Mouse (Mus musculus) gastrocnemius, adult 8-10 months (tissue): ENCODE data around the gene Arih2. TPM values are rescaled to one million over a fixed set of nuclear protein-coding genes. Genes with fewer than 3 reads are reported as not detected.

ENCODE experiments used
- DNase-seq, 2 experiments: peaks; one replicate each; pipeline ENCODE4 v3.0.0; 2022; ENCODE audit warnings: low spot score in 2 of 2
- microRNA-seq: library from miRNA; unstranded; fragments of <30 nt; microRNA quantifications from one replicate; pipeline ENCODE4 v1.2.0, GENCODE M21; 2022
- total RNA-seq, 4 experiments: library from RNA; stranded (reverse); gene quantifications; 2 replicates each; pipeline ENCODE4 v1.2.4; 2022

Arih2 gene
- total RNA-seq, 4 experiments from 2014 or later, result 68.7 to 85.9 (median 81.8) TPM

- no peak for DNase-seq
Observed at GRCm38 (mm10) chr9:108563671-108564070, 85.5 kb downstream of the Arih2 start.

- peak; percentile 93 to 94 for DNase-seq
Observed at GRCm38 (mm10) chr9:108560227-108560841, 88.9 kb downstream of the Arih2 start, which contains the start of gene Impdh2. Gene Impdh2 (plus strand): TSS chr9:108560286.

GRCm38 (mm10) chr9:108559169-108559568 lies 90.0 kb downstream of the Arih2 start:
- DNase-seq, result no peak

Small RNA genes within 50 kb of the gene (microRNA-seq; reads per million reads assigned to microRNA genes)
- not detected for gene Gm24083
- gene Gm26298, result not detected
- not detected for gene Mir191
- 607 reads per million, percentile 73 among the genes with 10 or more reads in this experiment for gene Mir425

Other genes with a start within 250 kb of the Arih2 start
- not detected for gene Ccdc36, start 220.9 kb downstream of the Arih2 start, total RNA-seq
- not detected for gene BC048562, start 212.9 kb downstream of the Arih2 start, total RNA-seq
- gene Ccdc71, start 188.9 kb downstream of the Arih2 start, total RNA-seq, result 10 to 100 TPM; 13.8 to 21.0 (median 16.3) TPM
- 1 to 10 TPM; 1.3 to 2.7 (median 2.2) TPM for gene Klhdc8b, start 187.8 kb downstream of the Arih2 start, total RNA-seq
- gene Lamb2, start 169.7 kb downstream of the Arih2 start, total RNA-seq, result 100 to 1,000 TPM; 112 to 139 (median 128) TPM
- 100 to 1,000 TPM; 118 to 134 (median 128) TPM for gene Usp19, start 158.8 kb downstream of the Arih2 start, total RNA-seq
- gene Qars, start 141.7 kb downstream of the Arih2 start, total RNA-seq, result 100 to 1,000 TPM in 1 of 4 experiments, 10 to 100 TPM in 3; 78.6 to 107 (median 95.6) TPM
- gene Qrich1, start 132.6 kb downstream of the Arih2 start, total RNA-seq, result 10 to 100 TPM; 44.8 to 59.1 (median 55.7) TPM
- 10 to 100 TPM; 60.2 to 78.6 (median 63.1) TPM for gene Impdh2, start 89.1 kb downstream of the Arih2 start, total RNA-seq
- 10 to 100 TPM; 31.9 to 34.4 (median 33.0) TPM for gene Ndufaf3, start 82.0 kb downstream of the Arih2 start, total RNA-seq
- gene Dalrd3, start 79.5 kb downstream of the Arih2 start, total RNA-seq, result 1 to 10 TPM; 6.0 to 9.1 (median 7.6) TPM
- 1 to 10 TPM; 6.6 to 8.4 (median 7.7) TPM for gene Wdr6, start 70.6 kb downstream of the Arih2 start, total RNA-seq
- 1 to 10 TPM; 3.8 to 5.5 (median 4.9) TPM for gene P4htm, start 51.7 kb downstream of the Arih2 start, total RNA-seq
- 10 to 100 TPM; 62.5 to 78.8 (median 68.7) TPM for gene Slc25a20, start 12.7 kb upstream of the Arih2 start, total RNA-seq
- gene Prkar2a, start 39.9 kb upstream of the Arih2 start, total RNA-seq, result 100 to 1,000 TPM; 182 to 235 (median 191) TPM
- 10 to 100 TPM; 12.0 to 15.8 (median 14.2) TPM for gene Ip6k2, start 134.4 kb upstream of the Arih2 start, total RNA-seq
- gene Nckipsd, start 159.0 kb upstream of the Arih2 start, total RNA-seq, result 1 to 10 TPM; 3.6 to 4.9 (median 4.2) TPM
- gene Celsr3, start 176.9 kb upstream of the Arih2 start, total RNA-seq, result under 1 TPM in 1 of 4 experiments, not detected in 3; 0.05 TPM
- gene Slc26a6, start 203.9 kb upstream of the Arih2 start, total RNA-seq, result 10 to 100 TPM; 14.6 to 25.3 (median 16.4) TPM